In genomic region chr11:117310341-117311107, GRCm38 (mm10) we compare ENCODE assay signal across 8 mouse cellular contexts.
DNase-seq lines count a peak whose midpoint lies in the region; ATAC-seq lines count a peak whose summit lies in the region.

No protein-coding gene starts in this region.

- H3K9me3 ChIP-seq in heart, embryonic 16.5 days (replicated peaks; ENCODE audit: control insufficient read depth, low read length), result no peaks in the 10 kb centered on the region
- no peaks in the 10 kb centered on the region for H3K9me3 ChIP-seq in neural tube, embryonic 13.5 days
- no peaks in the 10 kb centered on the region for H3K9me3 ChIP-seq in stomach, embryonic 15.5 days

- peaks cover 91% of the 10 kb centered on the region for H3K4me1 ChIP-seq in heart, embryonic 16.5 days (ENCODE audit: control insufficient read depth, insufficient read depth, low read length)
- peaks cover 89% of the 10 kb centered on the region for H3K4me1 ChIP-seq in neural tube, embryonic 13.5 days (replicated peaks)
- H3K4me1 ChIP-seq in stomach, embryonic 15.5 days, result peaks cover 92% of the 10 kb centered on the region

- DNase-seq in heart, postnatal 14 days, result no peak
- DNase-seq in neural tube, embryonic 10.5 days (ENCODE audit: extremely low spot score, low spot score), result no peak
- DNase-seq in heart, postnatal 4 days, result peak; percentile 52
- no peak for DNase-seq in right cerebral cortex, adult 2 months (ENCODE audit: low spot score in 2 of 2)
- no peak for DNase-seq in retina, postnatal 1 day

- 71% methylated on average over 12 of the region's 12 CpGs for WGBS in heart, embryonic 16.5 days
- 84% methylated on average over 12 of the region's 12 CpGs for WGBS in neural tube, embryonic 13.5 days
- WGBS in stomach, embryonic 15.5 days, result 78% methylated on average over 12 of the region's 12 CpGs

- no peak overlapping the region for H3K4me3 ChIP-seq in heart, embryonic 16.5 days (ENCODE audit: low read length)
- H3K4me3 ChIP-seq in neural tube, embryonic 13.5 days, result no peak overlapping the region
- no peak overlapping the region for H3K4me3 ChIP-seq in stomach, embryonic 15.5 days (replicated peaks)

- H3K27me3 ChIP-seq in heart, embryonic 16.5 days (ENCODE audit: control insufficient read depth, insufficient read depth, low read length), result no peaks in the 10 kb centered on the region
- H3K27me3 ChIP-seq in neural tube, embryonic 13.5 days, result no peaks in the 10 kb centered on the region
- no peaks in the 10 kb centered on the region for H3K27me3 ChIP-seq in stomach, embryonic 15.5 days (replicated peaks)

- H3K4me2 ChIP-seq in heart, embryonic 16.5 days (ENCODE audit: low read depth, low read length), result no peak overlapping the region
- no peak overlapping the region for H3K4me2 ChIP-seq in neural tube, embryonic 13.5 days
- no peak overlapping the region for H3K4me2 ChIP-seq in stomach, embryonic 15.5 days

- peak overlapping the region; percentile 81 for H3K27ac ChIP-seq in heart, embryonic 16.5 days (ENCODE audit: low read length)
- no peak overlapping the region; the same call in 1 of the 2 replicates for H3K27ac ChIP-seq in neural tube, embryonic 13.5 days (replicated peaks)
- H3K27ac ChIP-seq in stomach, embryonic 15.5 days, result peak overlapping the region; percentile 93

- H3K36me3 ChIP-seq in heart, embryonic 16.5 days (ENCODE audit: control insufficient read depth, insufficient read depth), result no peaks in the 10 kb centered on the region
- no peaks in the 10 kb centered on the region for H3K36me3 ChIP-seq in neural tube, embryonic 13.5 days
- no peaks in the 10 kb centered on the region for H3K36me3 ChIP-seq in stomach, embryonic 15.5 days

- peak overlapping the region; percentile 11; the same call in 1 of the 2 replicates for H3K9ac ChIP-seq in heart, embryonic 16.5 days (ENCODE audit: low read length)
- peak overlapping the region; percentile 5; the same call in 1 of the 2 replicates for H3K9ac ChIP-seq in neural tube, embryonic 13.5 days
- H3K9ac ChIP-seq in stomach, embryonic 15.5 days, result no peak overlapping the region

- intact Hi-C loops in heart, postnatal 14 days (cut with DNase I), result loop anchor here (2.0 kb wide), 1 partner anchor 42 kb away; no protein-coding TSS in a partner anchor

- no peak for ATAC-seq in heart, embryonic 16.5 days (replicated peaks; ENCODE audit: extremely low read depth, insufficient read depth, low FRiP score)
- no peak for ATAC-seq in neural tube, embryonic 13.5 days (ENCODE audit: low read depth)
- no peak for ATAC-seq in stomach, embryonic 15.5 days (ENCODE audit: insufficient read depth, low FRiP score, low read depth)
